Mouse (Mus musculus): ENCODE data around the gene Golm1.

The Golm1 gene

GRCm38 (mm10) chr13:59676316-59677229, 962 bp upstream of the Golm1 start:
- DNase-seq (ENCODE audit: low spot score in 2 of 2), result no peak

DNA sequence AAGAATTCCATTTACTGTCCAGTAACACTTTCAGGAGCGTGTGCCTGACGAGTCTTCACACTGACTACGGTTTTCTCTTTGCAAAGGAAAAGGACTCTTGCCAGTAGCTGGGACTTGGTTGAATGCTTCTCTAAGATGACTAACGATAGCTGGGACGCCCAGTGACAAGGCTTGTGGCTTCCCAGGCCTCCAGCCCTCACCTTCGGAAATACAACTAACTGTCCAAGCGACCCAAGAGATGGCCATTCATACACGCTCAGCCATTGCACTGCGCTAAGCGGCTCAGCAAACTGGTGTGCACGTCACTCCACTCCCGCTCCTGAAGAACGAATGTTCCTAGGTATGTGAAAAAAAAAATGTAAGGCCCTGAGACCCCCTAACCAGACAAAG, 855 bp downstream of the Golm1 start:
- no peak for DNase-seq (ENCODE audit: low spot score in 2 of 2)

DNA sequence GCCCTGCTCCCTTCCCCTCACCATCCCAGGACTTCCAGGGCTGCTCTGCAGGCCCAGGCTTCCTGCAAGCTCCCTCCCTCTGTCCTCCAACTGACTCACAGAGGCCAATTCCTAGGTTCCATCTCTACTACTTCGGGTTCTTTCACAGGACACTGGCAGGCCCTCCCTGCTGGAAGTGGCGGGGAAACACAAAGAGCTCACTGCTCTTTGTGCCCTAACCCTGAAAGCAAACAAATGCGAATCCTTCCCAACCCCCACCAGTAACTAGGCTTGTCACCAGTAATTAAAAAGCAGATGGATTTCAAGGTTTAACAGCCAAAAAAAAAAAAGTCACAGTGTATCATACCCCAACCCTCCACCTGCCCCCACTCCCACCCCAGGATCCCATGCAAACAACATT, 1.4 kb downstream of the Golm1 start:
- no peak for DNase-seq (ENCODE audit: low spot score in 2 of 2)

DNA sequence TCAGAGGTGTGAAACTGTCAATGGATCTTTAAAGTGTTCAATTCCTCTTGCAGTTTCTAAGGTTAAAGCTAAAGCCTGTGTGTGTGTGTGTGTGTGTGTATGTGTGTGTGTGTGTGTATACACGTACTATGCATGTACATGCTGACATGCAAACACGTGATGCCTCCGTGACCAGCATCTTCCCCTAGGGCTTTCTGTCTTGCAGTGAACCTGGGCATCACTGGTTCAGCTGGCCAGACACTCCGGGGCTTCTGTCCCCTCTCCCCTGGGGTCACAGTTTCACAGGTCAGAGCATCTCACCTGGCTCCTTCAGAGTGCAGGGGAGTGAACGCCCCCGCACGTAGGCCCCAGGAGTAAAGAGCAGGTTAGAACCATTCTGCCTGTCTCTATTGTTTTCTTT, 2.0 kb downstream of the Golm1 start:
- no peak for DNase-seq (ENCODE audit: low spot score in 2 of 2)

- no peak for DNase-seq (ENCODE audit: low spot score in 2 of 2)
Observed at GRCm38 (mm10) chr13:59672248-59672647, 3.4 kb downstream of the Golm1 start.

GRCm38 (mm10) chr13:59671521-59671920, 4.1 kb downstream of the Golm1 start:
- DNase-seq (ENCODE audit: low spot score in 2 of 2), result no peak

DNA sequence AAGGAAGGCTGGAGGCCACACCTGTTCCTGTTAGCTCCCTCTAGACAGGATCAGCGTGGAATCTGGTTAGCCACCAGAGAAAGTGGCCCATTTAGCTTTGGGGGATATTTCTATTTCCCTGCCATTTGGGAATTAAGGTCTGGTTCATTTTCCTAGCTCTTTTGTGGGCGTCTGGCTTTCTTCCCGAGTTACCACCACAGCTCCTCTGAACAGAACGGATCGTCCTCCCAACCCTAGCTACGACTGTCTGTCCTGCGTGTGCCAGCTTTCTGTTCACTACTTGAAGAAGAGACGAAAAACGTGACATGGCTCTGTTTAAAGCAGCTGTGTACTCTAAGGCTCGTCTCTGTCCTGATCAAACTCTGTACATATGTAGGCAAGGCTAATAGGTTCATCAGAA, 5.7 kb downstream of the Golm1 start:
- DNase-seq (ENCODE audit: low spot score in 2 of 2), result no peak

GRCm38 (mm10) chr13:59668501-59669093, 7.0 kb downstream of the Golm1 start:
- DNase-seq (ENCODE audit: low spot score in 2 of 2), result peak; percentile 46 to 63

DNA sequence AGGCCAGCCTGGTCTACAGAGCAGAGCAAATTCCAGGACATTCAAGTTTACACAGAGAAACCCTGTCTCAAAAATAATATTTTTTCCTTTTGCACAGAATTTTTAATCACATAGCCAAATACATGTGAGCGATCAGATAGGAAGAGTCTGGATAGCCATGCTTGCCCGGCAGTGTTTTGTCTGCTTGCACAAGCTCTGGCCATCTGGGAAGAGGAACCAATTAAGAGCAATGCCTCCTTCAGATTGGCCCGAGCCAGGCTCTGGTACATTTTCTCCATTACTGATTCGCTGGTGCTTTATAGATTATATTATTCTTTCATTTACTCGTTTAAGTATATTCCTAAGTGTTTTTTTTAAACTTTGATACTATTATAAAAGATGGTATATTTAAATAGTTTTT, 7.8 kb downstream of the Golm1 start:
- no peak for DNase-seq (ENCODE audit: low spot score in 2 of 2)

GRCm38 (mm10) chr13:59663939-59664712, 11.5 kb downstream of the Golm1 start:
- no peak for DNase-seq (ENCODE audit: low spot score in 2 of 2)

DNA sequence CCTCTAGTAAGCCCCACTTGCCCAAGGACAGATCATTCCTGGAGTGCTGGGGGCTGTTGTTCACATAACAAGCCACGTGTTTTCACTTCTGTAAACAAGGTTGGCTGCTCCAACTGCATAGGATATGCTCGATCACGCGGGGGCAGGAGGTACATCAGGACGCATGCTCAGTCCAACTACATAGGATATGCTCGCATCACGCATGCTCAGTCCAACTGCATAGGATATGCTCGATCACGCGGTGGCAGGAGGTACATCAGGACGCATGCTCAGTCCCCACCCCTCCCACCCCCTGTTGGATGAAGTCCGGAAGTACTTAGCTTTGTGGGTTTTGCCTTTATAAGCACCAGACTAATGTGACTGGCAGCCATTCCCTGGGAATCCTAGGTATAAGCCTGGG, 13.6 kb downstream of the Golm1 start:
- DNase-seq (ENCODE audit: low spot score in 2 of 2), result no peak

DNA sequence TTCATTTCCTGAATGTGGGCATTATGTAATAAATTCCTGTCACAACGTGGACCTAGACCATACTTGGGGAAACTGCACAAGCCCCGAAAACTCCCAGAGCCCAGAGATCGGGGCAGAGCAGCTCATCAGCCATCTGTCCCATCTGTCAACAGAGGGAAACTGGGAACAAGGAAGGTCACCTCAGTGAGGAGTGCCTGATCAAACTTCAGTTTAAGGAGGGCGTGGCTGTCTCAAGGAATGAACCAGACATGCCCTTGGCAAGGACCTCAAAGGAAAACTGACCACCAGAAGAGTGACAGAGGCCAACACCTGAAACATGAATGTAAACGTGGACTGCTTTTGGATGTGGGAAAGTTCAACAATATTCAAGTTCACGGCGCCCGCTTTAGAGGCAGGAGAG, 14.2 kb downstream of the Golm1 start:
- DNase-seq (ENCODE audit: low spot score in 2 of 2), result no peak

DNA sequence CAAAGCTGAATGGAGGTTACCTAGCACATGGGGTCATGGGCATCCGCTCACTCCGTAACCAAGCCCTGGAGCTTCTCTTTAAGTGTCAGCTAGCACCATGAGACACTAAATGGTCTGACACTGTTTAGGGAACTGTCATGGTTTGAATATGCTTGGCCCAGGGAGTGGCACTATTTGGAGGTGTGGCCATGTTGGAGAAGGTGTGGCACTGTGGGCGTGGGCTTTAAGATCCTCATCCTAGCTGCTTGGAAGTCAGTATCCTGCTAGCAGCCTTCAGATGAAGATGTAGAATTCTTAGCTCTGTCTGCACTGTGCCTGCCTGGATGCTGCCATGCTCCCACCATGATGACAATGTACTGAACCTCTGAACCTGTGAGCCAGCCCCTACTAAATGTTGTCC, 15.2 kb downstream of the Golm1 start:
- no peak for DNase-seq (ENCODE audit: low spot score in 2 of 2)

GRCm38 (mm10) chr13:59657781-59658180, 17.8 kb downstream of the Golm1 start:
- no peak for DNase-seq (ENCODE audit: low spot score in 2 of 2)

DNA sequence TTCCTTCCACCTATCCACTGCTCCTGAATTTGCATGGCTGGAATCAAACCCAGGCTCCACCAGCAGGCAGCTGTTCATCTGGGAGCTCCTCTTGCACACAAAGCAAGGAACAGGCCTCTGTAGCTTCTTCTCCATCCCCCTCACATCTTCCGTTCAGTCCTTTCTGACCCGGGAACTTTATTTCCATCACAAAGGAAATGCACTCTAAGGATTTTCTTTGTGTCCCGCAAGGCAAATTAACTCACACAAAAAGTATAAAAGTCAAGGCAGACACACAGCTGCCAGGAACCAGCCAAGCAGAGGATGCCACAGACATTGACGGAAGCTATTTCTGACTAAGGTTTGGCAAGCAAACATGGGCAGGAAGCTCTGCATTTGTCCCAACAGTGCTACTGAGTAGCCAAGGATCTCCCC, 18.6 kb downstream of the Golm1 start:
- DNase-seq (ENCODE audit: low spot score in 2 of 2), result peak; percentile 29 to 30

- DNase-seq (ENCODE audit: low spot score in 2 of 2), result no peak
Observed at GRCm38 (mm10) chr13:59656316-59656832, 19.2 kb downstream of the Golm1 start.

DNA sequence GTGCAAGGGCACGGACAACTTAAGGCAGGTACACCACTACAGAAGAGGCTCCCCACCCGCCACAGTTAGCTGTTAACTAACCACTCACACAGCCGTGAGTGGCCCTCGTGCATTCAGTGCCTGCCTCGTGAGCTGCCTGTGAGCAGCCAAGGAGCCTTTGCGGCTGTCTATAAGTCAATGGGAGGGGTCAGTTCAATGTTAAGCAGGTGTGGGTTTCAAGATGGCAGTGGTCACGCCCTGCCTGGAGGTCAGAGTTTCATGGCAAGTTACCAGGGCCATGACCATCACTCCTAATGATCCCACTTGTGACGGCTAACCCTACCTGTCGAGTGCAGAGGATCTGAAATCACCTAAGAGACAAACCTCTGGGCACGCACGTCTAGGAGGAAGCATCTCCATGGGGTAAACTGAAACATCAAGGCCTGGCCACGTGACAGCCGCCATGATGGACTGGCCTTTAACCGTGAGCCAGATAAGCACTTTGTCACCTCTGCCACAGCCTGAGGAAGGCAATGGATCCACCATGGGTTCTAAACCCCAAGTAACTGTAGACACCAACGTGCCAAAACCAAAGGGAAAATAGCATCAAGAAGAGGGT, 19.8 kb downstream of the Golm1 start:
- no peak for DNase-seq (ENCODE audit: low spot score in 2 of 2)

DNA sequence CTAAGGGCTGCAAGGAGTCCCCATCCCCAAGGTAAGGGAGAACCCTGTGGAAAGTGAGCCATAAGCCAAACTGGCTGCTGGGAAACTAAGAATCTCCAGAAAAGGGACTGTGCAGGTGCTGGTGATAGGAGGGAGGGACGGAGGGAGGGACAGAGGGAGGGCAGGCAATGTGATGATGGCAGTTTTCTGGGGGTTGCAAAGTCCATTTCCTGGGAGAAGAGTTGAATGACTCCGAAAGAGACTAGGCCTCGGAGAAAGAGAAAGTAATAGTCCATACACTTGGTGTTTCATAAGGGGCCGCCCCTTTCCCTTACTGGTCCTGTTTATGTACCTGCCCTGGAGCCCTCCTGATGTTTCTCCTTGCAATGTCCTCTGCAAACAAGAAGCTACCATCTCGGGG, 21.1 kb downstream of the Golm1 start:
- no peak for DNase-seq (ENCODE audit: low spot score in 2 of 2)

GRCm38 (mm10) chr13:59653136-59653535, 22.5 kb downstream of the Golm1 start:
- no peak for DNase-seq (ENCODE audit: low spot score in 2 of 2)

- no peak for DNase-seq (ENCODE audit: low spot score in 2 of 2)
Observed at GRCm38 (mm10) chr13:59652651-59653050, 23.0 kb downstream of the Golm1 start.

DNA sequence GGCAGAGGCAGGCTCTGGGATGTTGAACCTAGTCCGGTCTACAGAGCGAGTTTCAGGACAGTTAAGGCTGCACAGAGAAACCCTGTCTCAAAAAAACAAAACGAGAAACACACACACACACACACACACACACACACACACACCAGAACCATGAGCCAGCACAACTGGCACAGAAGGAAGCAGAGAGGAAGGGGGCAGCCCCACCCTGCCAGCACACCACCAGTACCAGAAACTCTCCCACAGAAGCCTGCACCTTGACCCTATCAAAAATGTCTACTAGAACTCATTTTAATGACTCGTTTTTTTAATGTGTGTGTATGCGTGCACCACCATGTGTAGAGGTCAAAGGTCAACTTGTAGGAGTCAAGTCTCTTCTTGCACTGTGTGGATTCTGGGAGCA, 25.8 kb downstream of the Golm1 start:
- DNase-seq (ENCODE audit: low spot score in 2 of 2), result no peak

DNA sequence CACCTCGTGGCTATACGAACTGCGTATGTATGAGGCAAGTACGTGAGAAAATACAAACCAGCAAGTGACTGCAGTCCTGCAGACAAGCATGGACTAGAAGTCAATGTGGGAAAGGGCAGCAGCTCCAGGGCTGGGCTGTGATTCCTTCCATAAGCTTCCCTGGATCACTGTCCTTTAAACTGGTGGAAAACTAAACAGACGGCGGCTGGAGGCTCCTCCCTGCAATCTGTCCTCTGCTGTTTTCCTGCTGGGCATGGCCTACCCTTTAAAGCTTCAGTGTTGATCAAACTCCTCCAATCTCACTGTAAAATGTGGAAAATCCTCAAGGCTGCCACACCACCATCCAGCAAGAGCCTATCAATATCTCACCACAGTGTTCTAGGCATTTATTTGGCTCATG, 27.0 kb downstream of the Golm1 start:
- no peak for DNase-seq (ENCODE audit: low spot score in 2 of 2)

Data from heart, adult 9 months (tissue).